Mouse (Mus musculus): ENCODE measurements around the gene Atg4a.

- TF ChIP-seq CTCF (IDR thresholded peaks at IDR 0.05; ENCODE audit: extremely low read depth, insufficient read depth, low read length) (peak; percentile 41; the same call in 1 of the 2 replicates), POLR2A (IDR thresholded peaks at IDR 0.05; ENCODE audit: extremely low read depth, insufficient read depth, low read length) (no peak)
These were observed 218.6 kb downstream of the Atg4a start for GRCm38 (mm10) chrX:141175353-141175752.
